Mouse (Mus musculus) neural tube, embryonic 13.5 days (tissue): ENCODE results near the gene Zfp105. TPM values are rescaled to one million over a fixed set of nuclear protein-coding genes. Genes with fewer than 3 reads are reported as not detected.

Experiments
- polyA plus RNA-seq: library from polyadenylated mRNA; unstranded; fragments of >200 nt; fragmentation: Nextera tagmentation; extraction: Ambion mirVana; gene quantifications from 2 replicates; pipeline ENCODE4 v1.2.1, GENCODE M21; 2015

Gene Zfp105
- polyA plus RNA-seq, 1 experiment from 2014 or later: 22.5 TPM

Other genes with a start within 250 kb of the Zfp105 start
- not detected in 2 replicates for gene Topaz1, start 175.7 kb upstream of the Zfp105 start, polyA plus RNA-seq
- gene Tcaim, start 117.5 kb upstream of the Zfp105 start, polyA plus RNA-seq: 9.5 and 10.0 TPM in 2 replicates
- not detected in 2 replicates for gene Gm35549, start 79.0 kb upstream of the Zfp105 start, polyA plus RNA-seq
- 82.6 and 102 TPM in 2 replicates for gene Zfp445, start 57.1 kb upstream of the Zfp105 start, polyA plus RNA-seq
- 3.9 and 4.8 TPM in 2 replicates for gene Zkscan7, start 37.4 kb upstream of the Zfp105 start, polyA plus RNA-seq
- gene 1110059G10Rik, start 27.9 kb downstream of the Zfp105 start, polyA plus RNA-seq: 32.1 and 33.9 TPM in 2 replicates
- 11.4 and 15.9 TPM in 2 replicates for gene Kif15, start 28.0 kb downstream of the Zfp105 start, polyA plus RNA-seq
- 22.9 and 27.7 TPM in 2 replicates for gene Tmem42, start 98.3 kb downstream of the Zfp105 start, polyA plus RNA-seq
- gene Tgm4, start 111.7 kb downstream of the Zfp105 start, polyA plus RNA-seq: 0.49 and 0.72 TPM in 2 replicates
- gene Zdhhc3, start 190.1 kb downstream of the Zfp105 start, polyA plus RNA-seq: 74.5 and 78.1 TPM in 2 replicates
- 69.4 and 81.3 TPM in 2 replicates for gene Exosc7, start 190.1 kb downstream of the Zfp105 start, polyA plus RNA-seq
- 0.51 and 0.99 TPM in 2 replicates for gene Clec3b, start 227.9 kb downstream of the Zfp105 start, polyA plus RNA-seq